Mouse (Mus musculus) brown adipose tissue, adult 24 weeks (tissue): ENCODE results near the gene Ano6. TPM values are rescaled to one million over a fixed set of nuclear protein-coding genes. Genes with fewer than 3 reads are reported as not detected.

Experiments
- H3K27ac ChIP-seq: fragments of 200-500 bp; replicated peaks from 2 replicates; pipeline ENCODE4 v1.5.1; 2012; ENCODE audit warnings: low read depth, mild to moderate bottlenecking, low read length
- H3K4me1 ChIP-seq: fragments of 200-500 bp; 2 replicates; pipeline ENCODE4 v1.6.1; 2012; ENCODE audit warnings: low read length, mixed read lengths; ENCODE audit not compliant: control insufficient read depth, insufficient read depth, insufficient read length
- H3K4me3 ChIP-seq: fragments of 200-500 bp; 2 replicates; pipeline ENCODE4 v1.5.1; 2012; ENCODE audit warnings: low read depth, mild to moderate bottlenecking, low read length, moderate library complexity; ENCODE audit not compliant: insufficient read depth
- polyA plus RNA-seq: library from polyadenylated mRNA; stranded (reverse); fragments of >200 nt; gene quantifications from 2 replicates; pipeline ENCODE4 v1.2.4, GENCODE M21; 2012; ENCODE audit not compliant: missing spikeins, insufficient read depth, insufficient read length

Gene Ano6
- polyA plus RNA-seq, 1 experiment, result 21.1 TPM

- Histone ChIP-seq H3K27ac (no peak overlapping the region), H3K4me1 (peaks cover 2% of the 10 kb centered on the region; the same call in 1 of the 2 replicates), H3K4me3 (no peak overlapping the region)
These were observed 74.9 kb downstream of the Ano6 start for GRCm38 (mm10) chr15:95865311-95866100.

- no peaks in the 10 kb centered on the region for H3K4me1 ChIP-seq
- H3K4me3 ChIP-seq, result no peak overlapping the region
- H3K27ac ChIP-seq, result no peak overlapping the region
These were observed 77.5 kb downstream of the Ano6 start for GRCm38 (mm10) chr15:95868172-95868571.

GRCm38 (mm10) chr15:95869611-95870010, 79.0 kb downstream of the Ano6 start:
- Histone ChIP-seq H3K4me3 (no peak overlapping the region), H3K4me1 (peaks cover 1% of the 10 kb centered on the region; the same call in 1 of the 2 replicates), H3K27ac (no peak overlapping the region)

GRCm38 (mm10) chr15:95871631-95872030, 81.0 kb downstream of the Ano6 start:
- Histone ChIP-seq H3K27ac (no peak overlapping the region), H3K4me1 (peaks cover 6% of the 10 kb centered on the region; the same call in 1 of the 2 replicates), H3K4me3 (no peak overlapping the region)

- Histone ChIP-seq H3K4me1 (peaks cover 6% of the 10 kb centered on the region; the same call in 1 of the 2 replicates), H3K4me3 (no peak overlapping the region), H3K27ac (no peak overlapping the region)
These were observed 81.8 kb downstream of the Ano6 start for GRCm38 (mm10) chr15:95872447-95872846.

- Histone ChIP-seq H3K4me3 (no peak overlapping the region), H3K27ac (no peak overlapping the region), H3K4me1 (peaks cover 6% of the 10 kb centered on the region; the same call in 1 of the 2 replicates)
These were observed 82.6 kb downstream of the Ano6 start for GRCm38 (mm10) chr15:95873276-95873675.

- peaks cover 6% of the 10 kb centered on the region; the same call in 1 of the 2 replicates for H3K4me1 ChIP-seq
- no peak overlapping the region for H3K4me3 ChIP-seq
- no peak overlapping the region for H3K27ac ChIP-seq
These were observed 83.6 kb downstream of the Ano6 start for GRCm38 (mm10) chr15:95874216-95874615.

GRCm38 (mm10) chr15:95874726-95875125, 84.1 kb downstream of the Ano6 start:
- H3K4me3 ChIP-seq, result no peak overlapping the region
- no peak overlapping the region for H3K27ac ChIP-seq
- H3K4me1 ChIP-seq, result peaks cover 6% of the 10 kb centered on the region; the same call in 1 of the 2 replicates

- peak overlapping the region; percentile 64 for H3K27ac ChIP-seq
- peaks cover 14% of the 10 kb centered on the region for H3K4me1 ChIP-seq
- H3K4me3 ChIP-seq, result no peak overlapping the region
These were observed 85.3 kb downstream of the Ano6 start for GRCm38 (mm10) chr15:95875898-95876297.

GRCm38 (mm10) chr15:95880616-95881151, 90.0 kb downstream of the Ano6 start:
- Histone ChIP-seq H3K27ac (peak overlapping the region; percentile 88), H3K4me3 (peak overlapping the region; percentile 18; the same call in 1 of the 2 replicates), H3K4me1 (peaks cover 32% of the 10 kb centered on the region)

- Histone ChIP-seq H3K4me1 (peaks cover 44% of the 10 kb centered on the region), H3K27ac (no peak overlapping the region), H3K4me3 (no peak overlapping the region)
These were observed 91.8 kb downstream of the Ano6 start for GRCm38 (mm10) chr15:95882436-95882835.

- H3K4me1 ChIP-seq, result peaks cover 48% of the 10 kb centered on the region
- H3K4me3 ChIP-seq, result no peak overlapping the region
- no peak overlapping the region for H3K27ac ChIP-seq
These were observed 92.9 kb downstream of the Ano6 start for GRCm38 (mm10) chr15:95883559-95883958.

- Histone ChIP-seq H3K27ac (peak overlapping the region; percentile 65), H3K4me3 (no peak overlapping the region), H3K4me1 (peaks cover 46% of the 10 kb centered on the region)
These were observed 94.3 kb downstream of the Ano6 start for GRCm38 (mm10) chr15:95884658-95885620.

GRCm38 (mm10) chr15:95885953-95886820, 95.5 kb downstream of the Ano6 start:
- Histone ChIP-seq H3K27ac (peak overlapping the region; percentile 76), H3K4me1 (peaks cover 38% of the 10 kb centered on the region), H3K4me3 (peak overlapping the region; percentile 14; the same call in 1 of the 2 replicates)
